Mouse (Mus musculus) kidney, postnatal 36 days (tissue): Measurements from ENCODE around the gene Acsbg1.
A peak's percentile ranks its signal among the peaks of the same experiment; 100 is the strongest.

Experiments used
- DNase-seq, 2 experiments: peaks; one replicate each; pipeline ENCODE4 v3.0.0; 2021 to 2022; ENCODE audit warnings: mixed read lengths in 2 of 2

Gene Acsbg1

DNA sequence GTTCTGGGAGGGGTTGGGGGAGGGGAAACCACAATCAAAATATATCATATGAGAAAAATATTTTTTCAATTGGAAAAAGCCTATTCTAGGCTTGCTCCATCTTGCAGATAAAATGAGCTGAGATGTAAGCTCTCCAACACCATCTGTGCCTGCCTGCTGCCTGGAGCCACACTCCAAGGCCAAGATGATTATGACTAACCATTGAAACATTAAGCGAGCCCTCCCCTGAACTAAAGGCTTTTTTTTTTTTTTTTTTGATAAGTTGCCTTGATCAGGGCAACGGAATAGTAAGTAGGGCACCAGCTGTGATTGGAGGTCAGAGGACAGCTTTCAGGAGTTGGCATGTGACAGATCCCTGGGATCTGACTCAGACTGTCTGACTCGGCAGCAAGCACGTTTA, 6.8 kb upstream of the Acsbg1 start:
- DNase-seq: no peak

DNA sequence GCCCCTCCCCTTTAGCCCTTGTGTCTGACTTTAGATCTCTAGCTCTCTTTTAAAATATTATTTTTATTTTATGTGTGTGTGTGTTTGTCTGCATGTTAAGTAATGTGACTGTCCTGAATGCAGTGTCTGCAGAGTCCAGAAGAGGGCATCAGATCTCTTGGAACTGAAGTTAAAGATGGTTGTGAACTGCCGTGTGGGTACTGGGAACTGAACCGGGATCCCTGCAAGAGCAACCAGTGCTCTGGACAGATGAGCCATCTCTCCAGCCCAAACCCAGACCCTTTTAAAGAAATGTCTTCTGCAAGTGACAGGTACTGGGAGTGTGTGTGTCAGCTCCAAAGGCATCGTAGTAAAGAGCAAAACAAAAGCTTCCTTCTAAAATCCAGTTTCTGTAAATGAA, 4.4 kb upstream of the Acsbg1 start:
- DNase-seq: no peak

DNA sequence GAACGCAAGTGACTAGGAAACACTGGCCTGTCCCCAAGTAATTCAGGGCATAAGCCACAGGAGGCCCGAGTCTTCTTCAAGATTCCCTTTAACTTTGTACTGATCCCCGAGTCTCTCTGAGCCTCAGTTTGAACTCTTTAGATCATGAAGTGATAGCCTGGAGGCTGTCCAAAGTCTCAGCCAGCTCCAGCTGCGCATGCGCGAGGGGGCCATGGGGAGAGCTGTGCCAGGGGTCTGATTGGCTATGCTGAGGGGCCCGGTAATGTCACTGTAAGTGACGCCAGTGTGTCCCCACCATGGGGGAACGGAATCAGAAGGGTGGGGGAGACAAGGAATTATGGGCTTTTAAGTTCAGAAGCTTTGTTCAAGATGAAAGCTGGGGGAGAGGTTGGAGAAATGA, 2.7 kb upstream of the Acsbg1 start:
- no peak for DNase-seq

DNA sequence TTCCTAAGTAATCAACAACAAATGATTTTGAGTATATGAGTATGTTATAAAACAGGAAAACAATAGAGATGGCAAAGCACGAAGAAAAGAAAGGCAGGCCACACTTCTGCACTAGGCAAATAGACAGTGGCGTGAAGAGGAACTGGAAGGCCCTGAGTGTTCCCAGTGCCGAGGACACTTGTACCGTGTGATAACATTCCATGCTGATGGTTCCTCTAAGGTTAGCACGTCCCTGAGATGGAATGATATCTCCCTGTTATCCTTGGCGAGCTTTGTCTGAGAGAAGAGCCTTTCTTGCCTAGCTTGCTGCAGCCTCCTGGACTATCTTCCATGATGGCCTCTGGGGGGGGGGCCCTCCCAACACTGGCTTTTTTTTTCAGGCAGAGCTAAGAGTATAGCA, 2.9 kb downstream of the Acsbg1 start:
- no peak for DNase-seq

DNA sequence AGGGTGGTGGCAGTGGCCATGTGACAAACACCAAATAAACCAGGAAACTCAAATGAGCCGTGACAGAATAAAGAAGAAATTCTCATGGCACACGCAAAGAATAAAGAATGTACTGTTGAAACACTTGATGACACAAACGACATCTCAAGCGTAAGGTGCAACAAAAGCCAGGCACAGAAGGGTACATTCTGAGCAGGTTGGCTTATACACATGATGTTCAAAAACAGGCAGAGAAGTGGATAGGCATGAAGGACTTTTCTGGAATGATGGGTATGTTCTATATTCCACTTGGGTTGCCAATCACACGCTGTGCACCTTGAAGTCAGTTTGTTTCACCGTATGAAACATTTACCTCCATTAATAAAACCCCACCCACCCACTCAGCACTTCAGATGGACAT, 5.3 kb downstream of the Acsbg1 start:
- DNase-seq: no peak

DNA sequence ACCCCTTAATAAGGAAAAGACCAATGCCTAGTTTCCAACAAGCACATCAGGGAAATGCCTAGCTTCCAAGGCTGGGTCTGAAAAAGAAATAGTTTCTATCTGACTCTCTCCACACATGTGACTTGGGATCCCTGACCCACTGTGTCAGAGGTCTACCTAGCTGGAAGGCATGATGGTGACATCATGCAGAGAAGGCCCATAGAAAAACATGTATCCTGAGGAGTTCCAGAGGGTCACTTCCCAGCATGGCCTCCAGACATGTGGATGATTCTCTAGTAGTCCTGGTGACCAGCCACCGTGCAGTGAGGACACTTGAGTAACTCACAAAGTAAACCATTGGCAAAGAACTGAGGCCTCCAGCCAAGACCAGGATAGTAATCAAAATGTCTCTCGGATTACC, 5.8 kb downstream of the Acsbg1 start:
- DNase-seq: no peak

DNA sequence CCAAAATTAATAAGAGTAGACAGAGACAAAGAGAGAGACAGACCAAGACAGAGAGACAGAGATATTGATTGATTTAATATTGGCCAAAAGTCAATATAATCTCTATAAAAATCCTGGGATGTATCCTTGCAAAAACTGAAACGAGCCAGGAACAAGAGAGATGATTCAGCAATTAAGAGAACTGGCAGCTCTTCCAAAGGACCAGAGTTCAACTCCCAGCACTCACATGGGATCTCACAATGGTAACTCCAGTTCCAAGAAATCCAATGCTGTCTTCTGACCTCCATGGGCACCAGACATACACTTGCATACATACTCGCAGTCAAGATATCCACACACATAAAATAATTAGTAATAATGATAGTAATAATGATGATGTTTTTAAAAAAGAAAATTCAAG, 8.9 kb downstream of the Acsbg1 start:
- no peak for DNase-seq

DNA sequence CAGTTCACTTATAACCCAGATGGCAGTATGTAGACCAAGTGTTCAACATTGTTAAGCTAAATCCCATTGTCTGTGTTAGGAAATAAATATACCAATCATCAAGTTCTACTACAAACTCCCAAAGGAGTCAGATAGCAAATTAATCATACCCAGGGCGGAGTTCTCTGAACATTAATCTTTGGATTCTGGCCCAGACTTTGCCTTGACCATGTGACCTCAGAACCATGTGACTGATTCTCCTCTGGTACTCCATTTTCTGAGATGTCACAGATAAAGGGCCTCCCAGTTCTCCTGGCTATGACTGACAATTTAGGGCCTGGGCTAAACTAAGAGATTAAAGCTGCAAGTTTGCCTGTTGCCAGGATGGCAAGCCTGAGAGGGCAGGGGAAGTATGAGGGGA, 12.3 kb downstream of the Acsbg1 start:
- no peak for DNase-seq

DNA sequence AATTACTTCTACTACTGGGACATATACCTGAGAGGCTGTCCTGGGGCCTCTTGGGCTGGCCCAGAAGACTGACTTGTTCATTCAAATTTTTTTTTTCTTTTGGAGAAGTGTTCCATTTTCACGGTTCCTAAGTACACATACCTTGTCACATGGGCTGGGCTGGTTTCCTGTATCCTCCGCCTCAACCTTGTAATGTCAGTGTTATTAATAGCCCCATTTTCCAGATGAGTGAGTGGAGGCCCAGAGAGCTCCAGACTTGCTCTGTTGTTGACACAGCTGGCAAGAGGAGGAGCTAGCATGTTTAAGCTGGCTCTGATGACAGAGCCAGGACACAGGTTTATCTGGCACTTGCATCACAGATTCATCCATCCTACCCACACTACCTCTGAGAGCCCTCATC, 14.2 kb downstream of the Acsbg1 start:
- DNase-seq: no peak

DNA sequence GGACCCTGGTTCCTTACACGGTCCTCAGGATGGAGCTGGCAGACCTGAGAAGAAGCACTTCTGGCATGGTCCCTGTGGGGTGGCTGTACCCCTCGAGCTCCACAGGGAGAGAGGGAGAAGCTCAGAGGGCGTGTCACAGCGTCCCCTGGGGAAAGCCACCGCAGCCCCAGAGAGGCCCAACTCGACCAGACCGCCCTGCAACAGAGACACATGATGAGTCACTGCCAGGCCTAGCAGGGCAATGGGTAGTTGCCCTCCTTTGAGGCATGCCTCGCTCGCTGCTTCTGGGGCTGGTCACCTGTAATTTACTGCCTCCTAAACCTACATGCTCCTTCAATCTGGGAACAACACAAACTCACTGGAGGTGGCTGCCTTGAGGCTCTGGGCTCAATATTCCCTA, 15.4 kb downstream of the Acsbg1 start:
- DNase-seq: no peak

DNA sequence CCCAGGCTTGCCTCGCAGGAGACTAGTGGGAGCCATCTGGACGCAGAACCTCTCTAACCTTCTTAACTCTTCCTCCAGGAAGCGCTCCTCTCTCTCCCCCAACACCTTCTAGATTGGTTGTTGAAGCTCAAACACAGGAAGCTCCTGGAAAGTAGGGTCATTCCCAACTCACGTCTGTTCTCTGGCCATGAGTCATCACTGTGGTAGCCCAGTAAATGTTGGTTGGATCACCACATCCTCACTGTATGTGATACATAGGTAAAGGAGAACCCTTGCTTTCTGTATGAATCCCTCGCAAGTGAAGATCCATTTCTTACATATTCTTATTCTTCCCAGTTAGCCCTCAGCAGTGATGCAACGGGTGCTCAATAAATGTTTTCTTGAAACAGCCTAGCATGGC, 16.1 kb downstream of the Acsbg1 start:
- no peak for DNase-seq

DNA sequence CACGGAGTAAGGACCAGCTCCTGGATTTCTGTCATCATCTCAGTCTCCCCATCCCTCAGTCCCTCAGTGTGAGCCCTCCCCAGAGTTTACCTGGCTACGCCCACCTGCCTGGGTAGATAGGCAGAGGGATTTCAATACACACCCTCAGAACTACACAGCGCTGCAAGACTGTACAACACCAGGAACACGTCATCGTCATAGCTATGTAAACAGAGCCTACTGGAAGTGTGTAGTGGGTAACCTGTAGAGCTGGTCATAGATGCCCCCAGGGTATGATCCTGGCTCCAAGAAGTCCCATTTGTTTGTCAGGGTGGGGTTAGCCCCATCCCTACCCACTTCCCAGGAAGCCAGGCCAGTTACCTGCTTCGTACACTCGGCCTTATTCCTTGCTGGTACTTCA, 18.5 kb downstream of the Acsbg1 start:
- no peak for DNase-seq

DNA sequence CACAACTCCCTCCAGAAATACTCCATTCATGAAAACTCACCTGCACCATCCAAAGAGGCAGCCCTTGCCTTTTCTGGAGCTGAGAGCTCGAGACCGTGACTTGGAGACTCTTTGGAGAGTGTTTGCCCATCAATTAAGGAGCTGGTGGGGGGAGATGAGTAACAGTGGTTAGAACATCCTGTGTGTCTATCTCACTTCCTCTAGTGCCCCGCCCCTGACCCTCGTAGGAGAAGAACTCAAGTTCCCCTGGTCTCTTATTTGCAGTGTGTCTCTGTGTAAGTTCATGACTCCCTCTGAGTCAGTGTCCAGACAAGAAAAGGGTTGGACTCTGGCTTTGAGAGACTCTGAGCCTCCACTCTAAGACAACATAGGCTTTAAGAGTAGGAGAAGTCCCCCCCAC, 19.1 kb downstream of the Acsbg1 start:
- DNase-seq: no peak

DNA sequence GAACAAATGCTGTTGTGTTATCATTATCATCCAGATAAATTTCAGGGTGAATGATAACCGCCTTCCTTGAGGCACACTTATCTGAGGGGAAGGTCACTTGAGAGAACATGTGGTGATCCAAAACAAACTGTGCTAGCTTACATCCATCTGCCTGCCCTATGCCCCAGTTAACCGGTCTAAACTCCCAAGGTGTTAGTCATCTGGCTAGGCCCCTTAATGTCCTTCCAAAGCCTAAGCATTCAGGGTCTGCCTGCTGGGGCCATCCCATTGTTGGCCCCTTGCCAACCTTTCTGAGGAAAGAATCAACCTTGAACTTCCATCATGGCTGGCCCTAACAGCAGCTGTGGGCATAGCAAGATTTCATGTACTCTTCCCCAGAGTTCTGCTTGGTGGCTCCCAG, 19.5 kb downstream of the Acsbg1 start:
- DNase-seq: no peak

DNA sequence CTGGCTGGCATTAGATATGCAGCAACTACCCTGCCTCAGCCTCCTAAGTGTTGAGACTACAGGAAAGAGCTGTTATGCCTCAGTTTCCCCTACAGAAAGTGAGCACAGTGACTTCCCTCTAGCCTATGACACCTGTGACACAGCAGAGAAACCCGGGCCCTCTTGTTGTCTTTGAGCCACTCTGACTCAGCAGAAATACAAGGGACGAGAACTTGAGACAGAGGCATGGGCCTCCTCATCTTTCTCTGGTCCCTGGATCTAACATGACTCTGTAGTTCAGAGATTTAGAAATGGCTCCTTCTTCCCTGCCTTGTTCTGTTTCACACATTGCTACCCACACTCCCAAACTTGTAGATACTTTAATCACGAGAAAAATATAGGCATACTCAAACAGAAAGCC, 20.1 kb downstream of the Acsbg1 start:
- DNase-seq: no peak

DNA sequence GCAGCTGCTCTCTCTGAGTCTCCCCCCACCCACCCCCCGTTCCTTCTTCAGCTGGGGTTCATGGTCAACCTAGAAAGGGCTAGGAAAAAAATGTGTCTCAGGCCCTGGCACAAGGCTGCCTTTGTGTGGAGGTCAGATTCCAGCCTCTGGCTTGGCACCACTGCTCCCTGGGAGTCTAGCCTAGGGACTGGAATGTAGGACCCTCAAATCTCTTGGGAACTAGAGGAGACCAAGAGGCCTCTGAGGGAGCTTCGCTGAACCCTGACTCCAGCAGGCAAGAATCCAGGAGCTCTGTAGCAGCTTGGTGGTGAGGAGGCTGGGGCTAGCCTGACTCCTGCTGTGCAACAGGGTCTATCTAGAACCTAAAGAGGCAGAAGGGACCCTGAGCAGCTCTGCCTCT, 22.5 kb downstream of the Acsbg1 start:
- DNase-seq: no peak

DNA sequence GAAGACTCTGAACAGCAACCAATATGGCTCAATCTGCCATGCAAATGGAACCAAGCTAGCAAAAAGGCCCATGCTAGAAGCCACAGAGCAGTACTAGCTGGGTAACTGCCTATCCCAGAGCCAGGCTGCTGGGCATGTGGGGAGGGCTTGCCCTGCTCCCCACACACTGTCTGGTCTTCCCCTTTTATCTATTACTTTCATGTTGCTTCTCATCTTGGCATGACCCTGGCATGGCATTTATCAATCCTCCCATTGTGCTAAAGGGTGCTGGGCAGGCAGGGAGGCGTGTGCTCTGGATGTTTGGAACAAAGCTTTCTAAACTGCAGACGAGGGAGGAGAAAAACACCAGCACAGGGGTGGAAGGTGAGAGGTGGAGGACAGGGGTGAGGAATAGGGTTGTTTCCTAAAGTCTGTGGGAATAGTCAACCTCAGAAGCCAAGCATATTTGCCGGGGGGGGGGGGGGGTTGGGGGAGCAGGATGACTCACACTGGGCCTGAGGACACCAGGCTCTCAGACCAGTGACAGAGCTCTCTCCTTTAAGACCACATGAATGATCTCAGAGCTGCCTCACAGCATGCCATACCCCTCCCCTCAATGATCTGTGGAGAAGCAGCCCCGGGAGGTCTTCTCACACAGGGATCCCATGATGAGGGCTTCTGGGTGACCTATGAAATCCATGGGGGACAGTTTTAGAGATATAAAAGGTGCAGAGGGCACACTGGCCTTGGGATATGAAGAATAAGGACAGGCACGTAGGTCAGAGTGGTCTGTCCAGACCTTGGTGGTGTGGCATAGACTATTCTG, 24.0 kb downstream of the Acsbg1 start:
- DNase-seq: no peak

DNA sequence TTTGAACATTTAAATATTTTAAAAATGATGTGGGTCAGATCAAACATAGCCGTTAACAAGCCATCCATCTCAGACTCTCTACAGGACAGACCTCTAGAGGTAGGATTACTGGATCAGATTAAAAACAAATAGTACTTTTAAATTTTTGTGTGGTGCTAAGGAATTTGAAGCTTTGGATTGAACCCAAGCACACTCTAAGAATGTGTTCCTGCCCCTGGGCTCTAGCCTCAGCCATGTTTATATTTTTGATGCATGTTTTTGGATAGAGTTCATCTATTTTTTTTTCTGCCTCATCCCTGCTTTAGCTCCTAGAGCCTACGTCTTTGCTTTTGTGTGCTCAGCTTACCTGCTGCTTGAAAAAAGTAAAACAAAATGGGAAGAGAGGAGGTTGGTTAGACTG, 28.3 kb downstream of the Acsbg1 start:
- DNase-seq: no peak

DNA sequence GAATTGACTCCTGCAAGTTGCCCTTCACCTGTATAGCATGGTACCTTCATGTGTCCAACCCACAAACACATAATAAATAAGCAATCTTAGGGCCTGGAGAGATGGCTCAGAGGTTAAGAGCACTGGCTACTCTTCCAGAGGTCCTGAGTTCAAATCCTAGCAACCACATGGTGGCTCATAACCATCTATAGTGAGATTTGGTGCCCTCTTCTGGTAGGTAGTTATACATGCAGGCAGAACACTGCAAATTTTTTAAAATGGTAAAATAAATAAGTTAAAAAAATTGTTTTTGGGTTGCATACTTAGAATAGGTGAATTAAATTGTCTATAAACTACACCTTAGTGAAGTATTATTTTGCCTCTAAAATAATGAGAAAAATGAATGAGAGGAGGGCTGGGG, 30.8 kb downstream of the Acsbg1 start:
- no peak for DNase-seq

DNA sequence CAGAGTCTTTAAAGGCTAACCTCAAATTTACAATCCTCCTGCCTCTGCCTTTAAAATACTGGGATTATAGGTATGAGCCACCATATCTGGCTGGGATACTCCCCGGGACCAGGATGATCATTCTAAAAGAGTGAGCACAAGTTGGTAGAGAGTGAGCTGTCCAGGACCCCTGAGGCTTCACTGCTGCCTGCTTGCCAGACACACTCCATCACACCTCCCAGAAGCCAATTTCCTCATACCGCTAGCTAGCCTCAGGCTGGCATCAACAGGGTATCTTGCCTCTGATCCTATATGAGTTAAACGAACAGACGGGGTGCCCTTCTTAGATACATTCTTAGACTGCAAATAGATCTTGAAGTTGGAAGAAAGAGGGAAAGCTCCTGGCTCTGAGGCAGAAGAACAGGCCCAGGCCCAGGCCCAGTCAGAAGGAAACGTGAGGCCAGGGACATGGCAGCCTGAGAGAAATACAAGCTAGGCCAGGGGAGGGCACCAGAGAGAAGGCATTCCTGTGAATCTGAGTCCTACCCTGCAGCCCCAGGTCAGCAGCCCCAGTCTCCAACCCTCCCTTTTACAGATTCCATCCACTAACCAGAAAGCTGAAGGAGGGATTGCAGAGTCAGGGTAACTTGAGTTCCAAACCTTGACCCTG, 31.9 kb downstream of the Acsbg1 start:
- peak in 1 of 2 experiments; percentile 32 for DNase-seq

DNA sequence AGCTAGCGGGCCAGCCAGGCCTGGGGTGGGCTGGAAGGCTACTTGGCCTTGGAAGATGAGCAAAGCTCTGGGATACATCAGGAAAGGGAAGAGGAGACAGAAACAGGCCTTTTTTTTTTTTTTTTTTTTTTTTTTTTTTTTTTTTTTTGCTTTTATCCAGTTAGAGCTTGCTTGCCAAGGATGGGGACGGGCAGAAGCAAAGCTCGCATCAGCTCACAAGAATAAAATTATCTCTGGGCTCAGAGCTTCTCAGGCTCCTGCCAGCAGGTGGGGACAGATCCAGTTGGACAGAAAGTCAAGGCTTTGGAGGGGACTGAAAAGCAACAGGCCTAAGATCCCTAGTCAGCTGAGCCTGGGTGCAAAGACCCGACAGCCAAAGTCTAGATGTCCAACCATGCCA, 32.9 kb downstream of the Acsbg1 start:
- DNase-seq: no peak

DNA sequence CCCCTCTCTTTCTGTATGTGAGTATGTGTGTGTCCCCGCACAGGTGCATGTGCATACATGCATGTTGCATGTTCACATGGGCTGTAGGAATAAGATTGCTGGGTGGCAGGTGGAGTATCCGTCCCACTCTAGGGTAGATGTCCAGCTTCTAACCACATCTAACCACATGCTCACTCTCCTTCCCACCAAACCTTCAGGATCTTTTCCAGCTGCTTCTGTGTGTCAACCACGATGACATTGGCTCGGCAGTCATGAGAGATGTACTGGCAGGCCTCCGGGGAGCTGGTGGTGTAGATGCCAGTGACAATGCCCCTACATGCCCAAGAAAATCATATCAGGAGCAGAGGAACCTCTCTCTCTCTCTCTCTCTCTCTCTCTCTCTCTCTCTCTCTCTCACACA, 34.4 kb downstream of the Acsbg1 start:
- no peak for DNase-seq

DNA sequence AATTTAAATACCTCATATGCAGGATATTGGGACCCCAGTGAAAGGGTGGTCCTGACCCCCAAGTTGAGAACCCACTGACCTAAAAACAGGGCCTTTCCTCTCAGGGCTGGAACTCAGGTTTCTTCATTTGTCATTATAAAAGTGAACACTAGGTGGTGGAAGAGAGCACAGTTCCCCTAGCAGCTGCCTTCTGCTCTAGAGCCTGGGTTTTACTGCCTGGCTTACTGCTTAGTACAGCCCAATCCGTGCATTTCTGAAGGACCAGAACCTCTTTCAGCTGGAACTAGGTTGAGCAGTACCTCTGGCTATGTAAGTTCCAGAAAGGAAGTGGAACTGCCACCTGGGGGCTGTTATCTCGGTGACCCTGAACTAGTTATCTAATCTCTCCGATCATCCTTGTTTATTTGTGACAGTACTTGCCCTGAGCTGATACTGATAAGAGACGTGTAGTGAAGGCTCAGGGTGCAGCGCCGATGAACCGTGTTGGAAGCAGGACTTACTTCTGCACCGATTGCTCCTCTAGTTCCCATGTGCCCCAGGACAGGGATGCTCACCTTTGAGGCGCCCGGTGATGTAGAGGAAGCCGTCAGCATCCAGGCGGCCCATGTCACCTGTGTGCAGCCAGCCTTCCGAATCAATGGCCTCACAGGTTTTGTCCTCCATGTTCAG, 47.4 kb downstream of the Acsbg1 start:
- DNase-seq: peak; percentile 9 to 29

DNA sequence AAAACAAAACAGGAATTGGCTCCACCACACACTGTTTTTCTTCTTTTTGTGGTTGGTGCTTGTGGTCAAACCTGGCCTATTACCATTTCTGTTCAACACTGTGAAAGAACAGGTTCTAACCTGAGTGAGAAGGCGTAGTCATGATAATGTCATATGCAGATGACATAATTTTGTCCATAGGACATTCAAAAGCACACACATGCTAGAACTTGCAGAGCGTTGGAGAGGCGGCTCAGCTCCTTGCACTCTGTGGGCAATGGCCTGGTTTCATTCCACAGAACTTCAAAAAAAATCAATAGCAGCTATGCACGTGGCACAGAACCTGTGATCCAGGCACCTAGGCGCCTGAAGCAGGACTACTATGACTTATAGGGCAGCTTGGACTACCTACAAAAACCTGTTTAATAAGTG, 48.9 kb downstream of the Acsbg1 start:
- DNase-seq: no peak
